Mouse (Mus musculus): ENCODE data around the gene Aspdh.

Aspdh gene

GRCm38 (mm10) chr7:44472558-44472885 is 7.3 kb downstream of the Aspdh start:
- no peak for DNase-seq (ENCODE audit: low spot score)

GRCm38 (mm10) chr7:44472961-44473646 is 7.9 kb downstream of the Aspdh start:
- no peak for DNase-seq (ENCODE audit: low spot score)

GRCm38 (mm10) chr7:44474419-44474818 is 9.2 kb downstream of the Aspdh start:
- DNase-seq (ENCODE audit: low spot score) = no peak

GRCm38 (mm10) chr7:44475046-44475614 is 9.9 kb downstream of the Aspdh start:
- DNase-seq (ENCODE audit: low spot score) = no peak

- DNase-seq (ENCODE audit: low spot score) = no peak
Measured at GRCm38 (mm10) chr7:44482836-44483435, 17.7 kb downstream of the Aspdh start.

GRCm38 (mm10) chr7:44484109-44484508 is 18.9 kb downstream of the Aspdh start:
- DNase-seq (ENCODE audit: low spot score) = no peak

GRCm38 (mm10) chr7:44484841-44485571 is 19.8 kb downstream of the Aspdh start:
- peak; percentile 76 for DNase-seq (ENCODE audit: low spot score)

GRCm38 (mm10) chr7:44485572-44486195 is 20.5 kb downstream of the Aspdh start:
- no peak for DNase-seq (ENCODE audit: low spot score)

GRCm38 (mm10) chr7:44486927-44487575 is 21.9 kb downstream of the Aspdh start:
- no peak for DNase-seq (ENCODE audit: low spot score)

GRCm38 (mm10) chr7:44487936-44488335 is 22.7 kb downstream of the Aspdh start:
- no peak for DNase-seq (ENCODE audit: low spot score)

GRCm38 (mm10) chr7:44488545-44488944 is 23.4 kb downstream of the Aspdh start:
- DNase-seq (ENCODE audit: low spot score) = no peak

GRCm38 (mm10) chr7:44490281-44490680 is 25.1 kb downstream of the Aspdh start:
- no peak for DNase-seq (ENCODE audit: low spot score)

GRCm38 (mm10) chr7:44491391-44491790 is 26.2 kb downstream of the Aspdh start:
- no peak for DNase-seq (ENCODE audit: low spot score)

- DNase-seq (ENCODE audit: low spot score) = no peak
Measured at GRCm38 (mm10) chr7:44492166-44492826, 27.1 kb downstream of the Aspdh start.

- no peak for DNase-seq (ENCODE audit: low spot score)
Measured at GRCm38 (mm10) chr7:44494681-44495080, 29.5 kb downstream of the Aspdh start.

GRCm38 (mm10) chr7:44495086-44495485 is 29.9 kb downstream of the Aspdh start:
- DNase-seq (ENCODE audit: low spot score) = no peak

GRCm38 (mm10) chr7:44495992-44496770 is 31.0 kb downstream of the Aspdh start, which contains the start of the genes Emc10 and Fam71e1:
Emc10 (minus strand) TSS chr7:44496529.
Fam71e1 (plus strand) TSS chr7:44496581.
- peak; percentile 96 for DNase-seq (ENCODE audit: low spot score)

GRCm38 (mm10) chr7:44496771-44497109 is 31.5 kb downstream of the Aspdh start:
- no peak for DNase-seq (ENCODE audit: low spot score)

GRCm38 (mm10) chr7:44497361-44498055 is 32.3 kb downstream of the Aspdh start:
- DNase-seq (ENCODE audit: low spot score) = no peak

- no peak for DNase-seq (ENCODE audit: low spot score)
Measured at GRCm38 (mm10) chr7:44498922-44499321, 33.7 kb downstream of the Aspdh start.
